Mouse (Mus musculus): ENCODE measurements around the gene Grm2.

DNA sequence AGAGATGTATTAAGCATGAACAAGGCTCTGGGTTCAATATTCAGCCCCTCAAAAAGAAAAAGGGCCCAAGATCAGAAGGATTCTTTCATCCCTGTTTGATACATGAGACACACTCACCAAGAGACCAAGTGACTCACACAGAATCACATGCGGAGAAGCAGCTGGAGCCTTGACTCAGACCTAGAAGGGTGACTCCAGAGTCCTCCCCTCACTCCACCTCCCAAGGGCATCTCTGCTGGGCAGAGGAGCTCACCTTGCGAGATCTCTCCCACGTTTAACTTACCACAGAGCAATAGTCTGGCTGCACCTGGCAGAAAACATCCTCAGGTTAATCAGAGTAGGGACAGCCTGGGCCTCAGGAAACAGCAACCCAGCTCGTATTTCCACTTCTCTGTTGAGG lies 22.4 kb upstream of the Grm2 start:
- TF ChIP-seq ZC3H11A (IDR thresholded peaks at IDR 0.05; ENCODE audit: borderline replicate concordance, low read depth, low read length) (no peak), HCFC1 (IDR thresholded peaks at IDR 0.05; ENCODE audit: borderline replicate concordance, insufficient read depth, low read length) (no peak), ZNF384 (IDR thresholded peaks at IDR 0.05; ENCODE audit: low read depth, low read length) (no peak), CHD2 (IDR thresholded peaks at IDR 0.05; ENCODE audit: low read depth, low read length) (no peak)
